Mouse (Mus musculus) adrenal gland, adult (tissue): Measurements from ENCODE around the gene Dmd.

ENCODE experiments used
- DNase-seq, 2 experiments: peaks; one replicate each; pipeline ENCODE4 v3.0.0; 2022 to 2023; ENCODE audit warnings: low spot score in 1 of 2; ENCODE audit not compliant: inconsistent age in 2 of 2

Dmd gene

GRCm38 (mm10) chrX:85046631-85047030 lies 2098.0 kb downstream of the Dmd start:
- no peak for DNase-seq

DNA sequence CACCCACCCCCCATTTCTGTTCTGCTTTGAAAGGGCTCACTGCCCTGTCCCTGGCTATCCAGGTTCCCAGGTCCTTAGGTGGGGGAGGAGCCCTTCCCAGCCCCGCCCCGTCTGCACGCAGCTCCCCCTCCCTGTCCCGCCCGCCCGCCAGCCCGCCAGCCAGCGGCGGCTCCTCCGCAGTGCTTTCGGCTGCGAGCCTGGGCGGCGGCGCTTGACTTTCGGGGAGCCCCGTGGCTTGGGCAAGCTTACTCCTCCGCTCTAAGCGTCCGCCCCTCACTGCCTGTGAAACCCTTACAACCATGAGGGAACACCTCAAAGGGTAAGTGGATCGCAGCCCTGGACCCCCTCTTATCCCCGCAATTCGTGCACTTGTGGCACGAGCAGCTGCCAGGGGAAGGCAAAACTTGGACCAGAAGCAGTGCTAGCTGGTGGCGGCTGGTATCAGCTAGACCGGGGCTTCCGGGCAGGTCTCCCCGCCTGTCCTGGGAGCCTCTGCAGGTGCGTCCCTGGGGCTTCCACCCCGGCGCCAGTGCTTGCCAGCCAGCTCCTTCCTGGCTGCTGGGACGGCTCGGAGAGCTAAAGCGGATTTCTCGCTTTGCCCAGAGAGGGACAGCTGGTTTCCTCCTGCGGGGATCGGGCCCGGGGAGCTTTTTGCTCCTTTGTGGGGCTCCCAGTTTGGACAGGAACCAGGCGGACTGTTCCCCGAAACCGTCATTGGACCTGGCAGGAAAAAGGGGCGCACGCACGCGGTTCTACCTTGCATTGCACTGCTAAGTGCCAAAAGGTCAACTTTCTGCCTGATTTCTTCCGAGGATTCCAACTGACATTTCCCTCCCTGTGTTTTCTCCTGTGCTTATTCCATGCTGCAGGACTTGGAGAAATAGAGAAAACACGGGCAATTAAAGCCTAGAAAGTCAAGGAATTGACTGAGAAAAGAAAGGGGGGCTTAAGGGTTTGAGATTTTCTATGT lies 2099.8 kb downstream of the Dmd start:
- DNase-seq = peak; percentile 63 to 87

DNA sequence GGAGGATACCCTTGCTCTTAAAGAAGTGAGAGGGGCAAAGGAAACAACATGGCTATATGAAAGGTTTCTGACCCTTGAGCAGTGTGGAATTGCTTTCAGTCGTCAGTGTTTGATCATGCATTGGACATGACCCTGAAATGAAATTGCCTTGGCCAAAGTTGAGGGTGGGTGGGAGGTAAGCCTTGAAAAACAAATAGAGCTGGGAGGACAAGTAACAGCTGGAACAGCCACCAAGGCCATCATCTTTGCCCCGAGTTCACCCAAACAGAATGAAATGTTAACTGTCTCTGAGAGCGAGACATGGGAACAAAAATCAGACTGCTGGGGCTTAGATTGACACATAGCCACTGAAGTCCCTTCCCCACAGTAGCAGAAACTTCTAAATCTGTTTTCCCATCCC lies 2100.9 kb downstream of the Dmd start:
- peak; percentile 25 to 72 for DNase-seq

DNA sequence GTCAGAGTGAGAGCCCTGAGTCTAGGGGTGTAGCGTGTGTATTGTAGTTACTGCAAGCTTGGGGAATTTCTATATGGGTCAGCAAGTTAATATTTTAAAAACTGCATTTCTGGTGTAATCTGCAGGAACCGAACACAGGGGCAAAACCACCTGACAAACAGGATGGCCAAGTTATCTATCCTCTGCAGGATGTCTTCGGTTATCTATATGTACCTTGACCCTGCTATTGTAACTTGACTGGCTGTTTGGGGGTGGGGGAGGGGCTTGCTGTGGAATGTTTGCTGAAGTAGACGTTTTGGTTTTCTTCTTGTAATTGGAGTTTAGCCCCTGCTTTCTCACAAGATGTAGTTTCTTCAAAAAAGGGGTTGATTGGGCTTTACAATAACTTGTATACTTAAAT lies 2124.9 kb downstream of the Dmd start:
- DNase-seq = no peak

DNA sequence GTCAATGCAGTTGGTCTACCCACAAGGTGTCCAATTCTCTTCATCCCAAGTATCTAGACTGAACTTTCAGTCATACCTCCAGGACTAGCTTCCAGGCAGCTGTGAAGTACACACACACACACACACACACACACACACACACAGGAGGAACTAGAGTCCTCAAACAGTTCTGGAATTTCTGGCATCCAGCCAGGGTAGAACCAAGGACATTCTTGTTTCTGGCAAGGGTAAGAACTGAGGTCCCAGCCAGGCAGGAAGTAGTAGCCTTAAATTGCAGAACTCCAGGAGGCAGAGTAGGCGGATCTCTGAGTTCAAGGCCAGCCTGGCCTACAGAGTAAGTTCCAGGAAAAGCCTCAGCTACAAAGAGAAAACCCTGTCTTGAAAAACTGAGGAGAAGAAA lies 2128.2 kb downstream of the Dmd start:
- DNase-seq = peak; percentile 31 to 81

GRCm38 (mm10) chrX:85077605-85078004 lies 2128.9 kb downstream of the Dmd start:
- DNase-seq = no peak

GRCm38 (mm10) chrX:85079174-85079573 lies 2130.5 kb downstream of the Dmd start:
- DNase-seq = no peak

DNA sequence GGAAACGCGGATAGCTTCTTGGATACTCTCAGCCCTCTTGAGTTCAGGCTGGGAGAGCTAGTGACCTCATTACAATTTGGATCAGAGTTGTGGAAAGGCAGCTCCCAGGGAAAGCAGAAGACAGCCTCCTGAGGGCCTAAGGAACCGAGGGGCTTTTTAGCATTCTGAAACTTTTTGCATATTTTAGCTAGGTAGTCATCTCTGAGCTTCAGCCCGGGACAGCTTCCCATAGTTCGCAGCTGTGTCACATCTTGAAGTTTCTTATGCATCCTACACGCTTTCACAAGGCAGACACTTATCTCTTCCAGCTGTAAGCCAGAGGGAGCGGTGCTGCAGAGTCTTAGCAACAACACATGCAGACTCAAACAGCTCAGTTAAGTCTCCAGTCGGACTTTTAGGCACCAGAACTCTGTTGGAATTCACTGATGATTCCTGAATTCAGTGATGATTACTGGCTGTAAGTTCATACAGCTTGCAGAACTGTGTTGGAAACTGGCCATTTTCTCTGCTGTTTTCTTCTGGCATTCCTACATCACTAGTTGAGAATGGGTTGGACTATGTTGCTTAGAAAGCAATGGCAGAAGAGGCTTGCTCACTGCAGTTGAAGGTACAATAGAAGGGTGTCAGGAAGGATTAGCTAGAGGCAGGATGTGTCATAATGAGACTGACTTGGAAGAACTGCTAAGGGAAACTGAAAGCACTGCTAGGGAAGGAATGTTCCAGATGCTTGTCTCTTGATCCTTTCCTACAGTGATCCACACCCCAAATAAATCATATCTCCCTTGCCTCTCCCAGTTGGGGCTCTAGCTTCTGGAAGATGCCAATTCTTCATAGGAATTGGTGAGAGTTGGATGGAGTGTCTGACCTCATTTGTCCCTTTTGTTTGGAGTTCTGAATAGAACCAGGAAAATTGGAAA lies 2135.8 kb downstream of the Dmd start:
- DNase-seq = no peak

DNA sequence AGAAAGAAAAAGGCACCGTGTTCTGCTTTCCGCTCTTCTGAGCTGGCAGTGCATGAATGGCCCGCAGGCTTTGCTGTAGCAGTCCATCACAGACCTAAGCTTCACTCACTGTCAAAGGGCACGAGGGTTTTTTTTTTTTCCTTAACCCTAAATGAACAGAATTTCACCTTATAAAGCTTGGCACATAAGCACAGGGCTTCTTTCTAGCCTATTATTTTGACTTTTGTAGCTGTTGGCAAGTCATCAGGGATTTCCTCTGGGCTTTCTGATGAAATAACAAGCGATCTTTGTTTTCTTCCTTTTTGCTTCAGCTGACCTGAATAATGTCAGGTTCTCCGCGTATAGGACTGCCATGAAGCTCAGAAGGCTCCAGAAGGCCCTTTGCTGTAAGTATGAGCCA lies 2140.8 kb downstream of the Dmd start:
- no peak for DNase-seq

GRCm38 (mm10) chrX:85093354-85093753 lies 2144.7 kb downstream of the Dmd start:
- no peak for DNase-seq

DNA sequence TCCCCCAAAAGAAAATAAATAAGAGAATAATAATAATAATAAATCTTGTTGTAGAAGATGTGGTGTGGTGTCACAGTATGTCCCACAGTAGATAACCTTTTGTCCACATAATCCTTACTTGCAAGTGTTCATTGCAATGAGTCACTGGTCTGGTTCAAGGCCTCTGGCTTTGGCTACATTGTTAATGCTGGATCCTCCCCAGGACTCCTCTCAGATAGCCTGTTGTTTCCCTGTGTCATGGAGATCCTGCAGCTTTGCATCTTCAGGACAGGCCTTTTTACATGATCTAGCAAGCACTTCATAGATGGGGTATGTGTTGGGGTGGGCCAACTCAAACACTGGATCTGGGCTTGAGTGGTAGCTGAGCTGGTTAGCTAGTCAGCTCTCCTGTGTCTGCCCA lies 2150.0 kb downstream of the Dmd start:
- peak; percentile 53 to 73 for DNase-seq

- no peak for DNase-seq
These were observed 2163.7 kb downstream of the Dmd start for GRCm38 (mm10) chrX:85112418-85112817.

GRCm38 (mm10) chrX:85132706-85133105 lies 2184.0 kb downstream of the Dmd start:
- DNase-seq = no peak

- peak in 1 of 2 experiments; percentile 35 for DNase-seq
These were observed 2188.6 kb downstream of the Dmd start for GRCm38 (mm10) chrX:85137293-85137692.

GRCm38 (mm10) chrX:85171264-85171663 lies 2222.6 kb downstream of the Dmd start:
- DNase-seq = no peak

GRCm38 (mm10) chrX:85187565-85187964 lies 2238.9 kb downstream of the Dmd start:
- no peak for DNase-seq

DNA sequence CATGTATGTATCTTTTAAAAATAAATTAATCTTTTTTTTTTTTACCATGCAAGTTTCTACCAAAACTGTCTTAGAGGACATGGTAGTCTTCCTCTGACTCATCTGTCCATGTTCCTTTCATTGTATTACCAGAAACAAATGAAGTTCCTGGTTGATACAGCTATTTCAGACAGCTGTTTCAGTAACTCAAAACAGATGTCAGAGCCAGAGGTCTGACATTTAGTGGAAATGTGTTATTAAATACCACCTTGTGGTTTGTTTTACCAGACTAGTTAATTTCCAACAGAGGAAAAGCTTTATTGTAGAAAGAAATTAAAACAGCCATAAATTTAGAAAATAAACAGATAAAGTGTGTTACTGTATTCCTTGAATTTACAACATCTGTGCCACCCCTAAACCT lies 2245.2 kb downstream of the Dmd start:
- DNase-seq = no peak

DNA sequence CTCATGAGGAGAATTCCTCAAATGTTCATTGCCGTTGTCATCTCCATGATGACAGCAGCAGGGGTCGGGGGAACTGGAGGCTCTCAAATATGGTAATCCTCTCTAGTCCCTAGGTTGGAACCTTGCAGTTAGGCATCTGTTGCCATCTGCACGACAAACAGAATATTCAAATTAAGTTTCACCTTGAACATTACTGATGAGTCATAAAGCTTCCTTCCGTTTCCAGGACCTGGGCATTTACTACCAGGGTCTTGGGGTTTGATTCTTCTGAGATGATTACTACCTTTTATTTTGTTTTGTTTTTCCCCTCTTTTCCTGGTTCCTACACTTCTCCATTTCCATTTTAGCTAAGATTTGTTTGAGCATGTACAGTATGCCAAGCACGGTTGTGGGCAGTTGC lies 2249.0 kb downstream of the Dmd start:
- DNase-seq = no peak

DNA sequence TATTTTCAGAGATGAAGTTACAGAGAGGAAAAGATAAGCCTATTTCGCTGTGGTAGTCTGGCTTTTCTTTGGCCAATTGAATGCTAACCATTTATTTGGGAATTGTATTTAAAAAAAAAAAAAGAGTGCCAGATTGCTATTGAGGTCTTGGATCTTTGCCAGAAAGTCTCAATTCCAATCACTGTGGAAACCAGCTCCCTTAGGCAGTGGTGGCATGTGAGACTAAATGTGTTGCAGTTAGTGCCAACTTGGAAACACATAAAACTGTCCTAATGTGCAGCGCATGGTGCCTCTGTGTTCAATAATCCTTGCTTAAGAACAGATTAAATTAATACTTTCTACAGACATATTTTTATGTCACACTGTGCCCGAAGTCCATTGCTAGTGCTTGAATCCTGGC lies 2250.7 kb downstream of the Dmd start:
- no peak for DNase-seq

DNA sequence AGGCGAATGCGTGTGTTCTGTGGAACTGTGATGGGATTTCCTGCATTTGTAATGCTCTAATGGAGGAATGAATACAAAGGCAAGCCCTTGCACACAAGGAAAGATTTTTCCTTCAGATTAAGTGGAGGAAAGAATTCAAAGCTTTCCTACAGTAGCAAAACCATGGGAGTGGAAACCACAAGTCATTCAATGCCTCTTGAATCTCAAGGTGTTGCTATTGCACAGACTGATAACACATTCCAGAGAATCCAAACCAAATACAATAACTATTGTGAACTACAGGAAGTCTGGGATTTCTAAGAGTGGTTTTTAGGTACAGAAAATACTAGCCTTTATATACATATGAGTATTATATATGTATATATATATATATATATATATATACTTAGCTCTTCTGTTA lies 2258.3 kb downstream of the Dmd start:
- no peak for DNase-seq

- DNase-seq = no peak
These were observed 2278.2 kb downstream of the Dmd start for GRCm38 (mm10) chrX:85226883-85227282.

DNA sequence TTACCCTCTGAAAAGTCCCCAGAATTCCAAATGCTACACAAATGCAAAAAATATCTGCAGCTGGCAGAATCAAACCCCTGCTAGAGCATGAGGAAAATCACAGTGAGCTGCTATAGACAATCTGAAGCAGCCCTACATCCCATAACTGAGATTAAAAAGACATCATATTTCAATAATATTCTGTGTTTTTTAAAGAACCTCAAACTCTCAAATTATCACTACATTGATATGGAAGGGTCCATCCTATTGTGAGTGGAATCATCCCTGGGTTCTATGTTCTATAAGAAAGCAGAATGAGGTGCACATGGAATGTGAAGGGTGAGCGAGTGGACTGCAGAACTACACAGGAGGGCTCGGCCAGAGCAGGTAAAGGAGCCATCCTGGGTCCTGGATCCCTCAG lies 2300.7 kb downstream of the Dmd start, which contains the start of gene Fthl17a:
Fthl17a (plus strand) TSS at position 301 of the 400 bp plus-strand sequence.
- no peak for DNase-seq
